Mouse (Mus musculus): Measurements from ENCODE around the gene Nr6a1.

Nr6a1 gene

GRCm38 (mm10) chr2:38927115-38927979 lies at the start of gene Nr6a1:
Nr6a1 (minus strand) TSS chr2:38927688.
- peak; percentile 64 for DNase-seq (ENCODE audit: low spot score)

- no peak for DNase-seq (ENCODE audit: low spot score)
Measured at GRCm38 (mm10) chr2:38975941-38976805, 48.7 kb upstream of the Nr6a1 start.

- DNase-seq (ENCODE audit: low spot score) = no peak
Measured at GRCm38 (mm10) chr2:38975181-38975580, 47.7 kb upstream of the Nr6a1 start.

- no peak for DNase-seq (ENCODE audit: low spot score)
Measured at GRCm38 (mm10) chr2:38974171-38974570, 46.7 kb upstream of the Nr6a1 start.

GRCm38 (mm10) chr2:38973701-38974100 lies 46.2 kb upstream of the Nr6a1 start:
- DNase-seq (ENCODE audit: low spot score) = no peak

- DNase-seq (ENCODE audit: low spot score) = no peak
Measured at GRCm38 (mm10) chr2:38973223-38973622, 45.7 kb upstream of the Nr6a1 start.

- peak; percentile 75 for DNase-seq (ENCODE audit: low spot score)
Measured at GRCm38 (mm10) chr2:38970057-38970456, 42.6 kb upstream of the Nr6a1 start.

GRCm38 (mm10) chr2:38969650-38970049 lies 42.2 kb upstream of the Nr6a1 start:
- no peak for DNase-seq (ENCODE audit: low spot score)

- no peak for DNase-seq (ENCODE audit: low spot score)
Measured at GRCm38 (mm10) chr2:38964198-38964597, 36.7 kb upstream of the Nr6a1 start.

GRCm38 (mm10) chr2:38957671-38958223 lies 30.3 kb upstream of the Nr6a1 start:
- DNase-seq (ENCODE audit: low spot score) = no peak

- DNase-seq (ENCODE audit: low spot score) = no peak
Measured at GRCm38 (mm10) chr2:38956062-38956461, 28.6 kb upstream of the Nr6a1 start.

GRCm38 (mm10) chr2:38953152-38953883 lies 25.8 kb upstream of the Nr6a1 start:
- DNase-seq (ENCODE audit: low spot score) = no peak

GRCm38 (mm10) chr2:38950281-38950719 lies 22.8 kb upstream of the Nr6a1 start:
- peak; percentile 65 for DNase-seq (ENCODE audit: low spot score)

GRCm38 (mm10) chr2:38947566-38947965 lies 20.1 kb upstream of the Nr6a1 start:
- DNase-seq (ENCODE audit: low spot score) = no peak

GRCm38 (mm10) chr2:38944460-38945161 lies 17.1 kb upstream of the Nr6a1 start:
- DNase-seq (ENCODE audit: low spot score) = no peak

GRCm38 (mm10) chr2:38943977-38944376 lies 16.5 kb upstream of the Nr6a1 start:
- DNase-seq (ENCODE audit: low spot score) = no peak

- no peak for DNase-seq (ENCODE audit: low spot score)
Measured at GRCm38 (mm10) chr2:38943161-38943560, 15.7 kb upstream of the Nr6a1 start.

GRCm38 (mm10) chr2:38941898-38942297 lies 14.4 kb upstream of the Nr6a1 start:
- DNase-seq (ENCODE audit: low spot score) = no peak

- no peak for DNase-seq (ENCODE audit: low spot score)
Measured at GRCm38 (mm10) chr2:38941426-38941825, 13.9 kb upstream of the Nr6a1 start.

- DNase-seq (ENCODE audit: low spot score) = no peak
Measured at GRCm38 (mm10) chr2:38939047-38939446, 11.6 kb upstream of the Nr6a1 start.

- no peak for DNase-seq (ENCODE audit: low spot score)
Measured at GRCm38 (mm10) chr2:38938007-38938406, 10.5 kb upstream of the Nr6a1 start.
